In genomic region chr11:102478671-102479070, GRCm38 (mm10) we compare ENCODE assay signal across 16 mouse cellular contexts.
"Had no signal": no experiment of that assay in that cellular context is flagged by ENCODE, and none has a peak within 500 bp of the region (broad histone marks: within the 10 kb centered on the region; RNA-seq: fewer than 3 reads in every experiment).

No protein-coding gene starts in this region.

- H3K9ac ChIP-seq: intestine, embryonic 15.5 days; kidney, embryonic 15.5 days; liver, embryonic 13.5 days; midbrain, embryonic 13.5 days had no signal

- H3K27ac ChIP-seq: intestine, embryonic 15.5 days; kidney, embryonic 15.5 days; layer of hippocampus, adult 2 months; liver, embryonic 13.5 days; midbrain, embryonic 10.5 days; midbrain, embryonic 13.5 days had no signal

- H3K4me1 ChIP-seq: intestine, embryonic 15.5 days; kidney, embryonic 15.5 days; midbrain, embryonic 10.5 days; midbrain, embryonic 13.5 days had no signal

- H3K4me3 ChIP-seq: intestine, embryonic 15.5 days; kidney, embryonic 15.5 days; layer of hippocampus, adult 2 months; liver, embryonic 13.5 days; midbrain, embryonic 10.5 days; midbrain, embryonic 13.5 days had no signal

- DNase-seq: kidney, adult 11 months; kidney, adult 8-10 months; kidney, postnatal 14 days; layer of hippocampus, adult 9-11 months; liver, embryonic 13.5 days; lung, adult 2 months; lung, postnatal 14 days; lung, postnatal 4 days; thymus, adult 18-20 months; thymus, postnatal 36 days had no signal

- H3K4me2 ChIP-seq: intestine, embryonic 15.5 days; kidney, embryonic 15.5 days; liver, embryonic 13.5 days; midbrain, embryonic 13.5 days had no signal

- H3K27me3 ChIP-seq: intestine, embryonic 15.5 days; kidney, embryonic 15.5 days; liver, embryonic 13.5 days; midbrain, embryonic 13.5 days had no signal

- H3K9me3 ChIP-seq: intestine, embryonic 15.5 days; kidney, embryonic 15.5 days; liver, embryonic 13.5 days; midbrain, embryonic 10.5 days; midbrain, embryonic 13.5 days had no signal

- ATAC-seq: intestine, embryonic 15.5 days; midbrain, embryonic 13.5 days; midbrain, embryonic 16.5 days had no signal
